Mouse (Mus musculus) retina, adult 2 months (tissue): ENCODE results near the gene P2rx5.

Experiments used
- DNase-seq: peaks from one replicate; pipeline ENCODE4 v3.0.0-alpha.2; 2012; ENCODE audit warnings: low read depth, low spot score

P2rx5 gene

DNA sequence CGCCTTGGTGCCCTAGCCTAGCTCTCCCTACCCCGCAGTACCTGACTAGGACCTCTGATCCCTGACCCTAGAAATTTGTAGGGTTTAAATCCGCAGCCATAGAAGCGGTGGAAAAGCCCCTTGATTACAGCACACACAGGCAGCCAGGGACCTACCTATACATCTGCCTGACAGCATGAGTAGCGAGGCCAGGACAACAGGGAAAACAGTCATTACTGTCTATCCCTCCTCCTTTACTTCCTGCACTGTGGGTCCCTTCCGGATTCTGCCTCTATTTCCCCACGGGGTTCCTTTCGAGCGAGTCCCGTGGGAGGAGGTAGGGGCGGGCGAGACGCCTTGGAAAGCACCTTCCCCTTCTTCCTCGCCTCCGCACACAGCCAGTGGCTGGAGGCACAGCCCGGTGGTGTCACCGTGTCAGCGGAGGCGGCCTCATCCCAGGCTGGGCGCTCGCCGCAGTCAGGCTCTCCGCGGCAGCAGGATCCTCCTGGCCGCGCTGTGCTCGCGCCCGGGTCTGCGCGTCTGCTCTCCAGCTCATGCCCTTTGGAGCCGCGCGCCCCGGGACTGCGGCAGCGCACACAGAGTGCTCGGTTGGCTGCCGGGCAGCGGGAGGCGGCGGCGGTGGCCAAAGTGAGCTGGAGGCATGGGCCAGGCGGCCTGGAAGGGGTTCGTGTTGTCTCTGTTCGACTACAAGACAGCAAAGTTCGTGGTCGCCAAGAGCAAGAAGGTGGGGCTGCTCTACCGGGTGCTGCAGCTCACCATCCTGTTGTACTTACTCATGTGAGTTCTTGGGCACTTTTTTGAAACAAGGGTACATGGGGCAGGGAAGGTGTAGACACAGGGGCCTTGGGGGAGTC is at the start of gene P2rx5:
Gene P2rx5, plus strand, starts transcription at position 465 of the 854 bp plus-strand sequence.
- DNase-seq = no peak

DNA sequence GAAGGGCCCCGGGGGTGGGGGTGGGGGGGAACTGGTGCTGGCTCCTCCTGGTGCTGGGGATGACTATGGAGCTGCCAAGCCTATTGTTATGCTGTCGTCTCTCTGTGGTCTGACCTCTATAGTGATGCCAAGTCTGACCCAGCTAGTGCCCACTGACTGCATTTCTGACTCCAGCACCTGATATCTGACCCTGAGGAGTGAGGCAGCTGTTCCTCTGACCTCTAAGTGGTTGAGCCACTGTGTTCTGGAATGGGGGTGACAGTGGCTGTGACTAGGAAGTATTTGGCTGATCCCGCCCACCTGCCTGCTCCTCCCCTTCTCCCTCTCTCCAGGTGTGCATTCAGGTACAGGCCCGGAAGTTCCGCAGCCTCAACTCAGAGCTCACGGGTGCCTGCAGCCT is 48.8 kb upstream of the P2rx5 start:
- no peak for DNase-seq

DNA sequence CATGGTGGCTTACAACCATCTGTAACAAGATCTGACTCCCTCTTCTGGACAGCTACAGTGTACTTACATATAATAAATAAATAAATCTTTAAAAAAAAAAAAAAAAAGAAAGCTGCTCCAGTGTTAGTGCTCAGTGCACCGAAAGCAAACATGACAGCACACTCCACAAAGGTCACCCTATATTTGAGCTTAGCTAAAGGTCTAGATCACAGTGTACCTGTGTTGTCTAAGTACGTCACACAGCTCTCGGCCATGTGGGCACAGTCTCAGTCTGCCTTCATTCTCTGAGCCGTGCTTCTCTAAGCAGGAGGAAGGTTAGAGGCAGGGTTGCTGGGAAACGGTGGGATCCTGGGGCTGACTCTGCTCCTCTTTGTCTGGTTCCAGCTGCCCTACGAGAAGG is 33.7 kb upstream of the P2rx5 start:
- DNase-seq = no peak

- DNase-seq = no peak
These were observed 29.2 kb upstream of the P2rx5 start for GRCm38 (mm10) chr11:73131020-73131419.

DNA sequence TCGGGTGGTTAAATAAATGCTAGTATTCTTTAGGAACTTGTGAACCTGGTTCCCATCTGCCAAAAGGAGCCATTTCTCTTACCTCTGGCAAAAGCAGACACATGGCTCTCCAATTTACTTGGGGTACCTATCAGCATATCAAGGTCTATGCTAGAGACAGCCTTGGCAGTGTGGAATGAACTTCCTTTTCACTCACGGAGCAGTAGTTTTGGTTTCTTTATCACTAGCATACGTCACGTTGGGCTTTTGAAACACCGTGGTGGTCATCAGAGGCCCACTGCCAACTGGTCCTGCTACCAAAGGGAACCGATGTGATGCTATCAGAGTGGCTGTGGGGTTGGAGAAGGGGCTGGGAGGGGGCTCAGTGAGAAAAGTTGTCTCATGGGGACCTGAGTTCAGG is 27.2 kb upstream of the P2rx5 start:
- no peak for DNase-seq

DNA sequence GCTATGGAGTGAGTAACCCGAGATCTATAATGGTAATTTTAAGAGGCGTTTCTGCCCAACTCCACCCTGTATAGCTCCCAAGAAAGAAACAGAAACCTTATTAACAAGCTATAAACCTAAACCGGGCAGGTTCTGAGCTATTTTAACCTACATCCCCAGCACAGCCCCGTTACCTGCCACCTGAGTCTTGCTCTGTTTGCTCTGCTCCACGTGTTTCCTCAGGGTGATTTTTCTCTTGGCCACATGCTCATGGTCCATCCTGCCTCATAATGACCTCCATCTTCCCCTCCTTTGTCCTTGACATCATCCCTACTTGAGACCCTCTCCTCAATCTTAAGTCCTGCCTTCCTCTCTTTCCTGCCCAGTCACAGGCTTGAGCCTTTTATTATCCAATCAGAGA is 26.0 kb upstream of the P2rx5 start:
- no peak for DNase-seq

DNA sequence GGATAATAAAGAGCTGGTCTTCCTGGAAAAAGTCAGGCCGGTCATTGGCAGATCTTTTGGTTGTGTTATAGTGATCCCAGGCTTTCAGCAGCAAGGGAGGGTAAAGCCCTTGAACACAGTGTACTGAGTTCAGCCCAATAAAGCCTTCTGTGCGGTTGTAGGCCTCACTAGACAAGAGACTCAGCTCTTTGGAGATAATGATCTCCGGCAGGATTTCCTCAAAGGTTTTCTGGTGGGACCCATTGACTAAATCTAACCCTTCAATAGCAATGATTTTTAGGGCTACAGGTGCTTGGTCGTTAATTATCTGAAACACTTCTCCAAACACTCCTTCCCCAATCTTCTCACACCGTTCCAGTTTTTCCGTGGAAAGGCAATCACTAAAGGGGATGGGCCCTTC is 23.6 kb upstream of the P2rx5 start:
- DNase-seq = no peak

- no peak for DNase-seq
These were observed 23.1 kb upstream of the P2rx5 start for GRCm38 (mm10) chr11:73137116-73137515.

DNA sequence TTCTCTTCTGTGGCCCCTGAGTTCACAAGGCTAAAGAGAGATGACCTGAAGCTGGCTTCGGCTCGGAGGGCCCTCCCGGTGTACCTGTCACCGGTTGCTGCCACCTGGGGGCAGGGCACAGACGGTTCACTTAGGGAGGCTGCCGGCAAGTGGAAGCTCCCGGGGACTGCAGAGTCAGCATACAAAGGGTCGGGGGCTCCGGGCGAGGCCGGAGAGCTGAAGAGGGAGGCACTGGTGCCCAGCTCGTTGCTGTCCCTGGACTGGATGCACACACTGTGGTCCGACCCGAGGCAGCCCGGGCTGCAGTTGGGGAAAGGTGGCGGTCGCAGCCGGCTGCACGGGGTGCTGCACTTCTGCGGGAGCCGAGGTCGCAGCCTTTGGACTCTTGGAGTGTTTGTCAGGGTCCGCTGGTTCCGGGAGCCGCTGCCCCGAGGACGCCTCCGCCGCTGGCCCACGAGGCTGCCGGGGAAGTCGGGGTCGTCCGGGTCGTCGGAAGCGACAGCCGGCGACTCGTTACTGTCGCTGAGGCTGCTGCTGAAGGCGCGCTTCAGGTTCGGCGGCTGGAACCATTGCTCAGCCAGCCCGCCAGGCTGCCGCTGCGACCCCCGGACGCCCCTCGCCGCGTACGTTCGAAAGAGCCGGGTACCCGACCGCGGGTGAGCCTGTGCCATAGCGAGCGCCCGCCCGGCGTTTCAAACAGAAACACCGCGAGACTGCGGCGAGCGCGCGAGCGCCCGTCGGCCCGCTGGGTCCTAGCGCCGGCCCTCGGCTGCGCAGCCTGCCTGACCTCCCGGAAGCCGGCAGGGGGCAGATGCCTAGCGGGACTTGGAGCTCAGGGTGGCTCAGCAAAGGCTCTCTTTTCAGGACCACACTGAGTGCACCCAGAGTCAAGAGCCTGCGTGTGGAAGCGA is 22.4 kb upstream of the P2rx5 start, which contains the start of gene Haspin:
Gene Haspin, minus strand, starts transcription at position 704 of the 911 bp plus-strand sequence.
- peak; percentile 73 for DNase-seq

- no peak for DNase-seq
These were observed 15.9 kb upstream of the P2rx5 start for GRCm38 (mm10) chr11:73144261-73144681.

- no peak for DNase-seq
These were observed 13.9 kb upstream of the P2rx5 start for GRCm38 (mm10) chr11:73146026-73146974.

- DNase-seq = no peak
These were observed 13.3 kb upstream of the P2rx5 start for GRCm38 (mm10) chr11:73146975-73147365.

DNA sequence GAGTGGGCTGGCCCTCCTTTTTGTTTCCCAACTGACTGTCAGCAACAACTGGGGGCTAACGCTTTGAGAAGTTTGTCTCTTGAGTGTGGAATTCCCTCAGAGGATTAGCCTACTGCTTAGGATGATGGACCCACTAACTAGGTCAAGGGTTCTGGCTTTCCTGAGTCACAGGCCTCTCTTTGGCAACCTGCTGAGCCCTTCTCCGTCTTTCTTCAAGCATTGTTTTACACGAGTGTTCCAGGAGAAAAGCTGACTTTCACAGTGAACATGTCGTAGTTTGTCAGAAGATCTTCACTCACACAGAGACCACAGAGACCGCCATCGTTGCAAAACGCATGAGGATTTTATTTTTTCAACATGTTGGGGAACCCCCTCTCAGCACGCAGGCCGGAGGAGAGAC is 12.0 kb upstream of the P2rx5 start:
- DNase-seq = no peak

DNA sequence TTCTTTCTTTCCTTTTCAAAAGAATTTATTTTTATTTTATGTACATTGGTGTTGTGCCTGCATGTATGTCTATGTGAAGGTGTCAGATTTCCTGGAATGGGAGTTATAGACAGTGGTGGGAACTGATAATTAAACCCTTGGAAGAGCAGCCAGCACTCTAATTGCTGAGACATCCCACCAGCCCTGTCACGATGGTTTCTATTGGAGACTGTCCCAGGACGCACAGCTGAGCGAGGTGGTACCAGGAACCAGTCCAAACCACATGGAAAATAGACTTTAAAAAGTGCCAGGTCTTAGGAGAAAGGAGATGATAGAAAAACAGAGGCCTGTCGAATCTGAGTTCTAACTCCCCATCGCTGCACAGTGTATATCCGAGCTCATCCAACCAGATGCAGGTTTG is 5.2 kb upstream of the P2rx5 start:
- DNase-seq = no peak

DNA sequence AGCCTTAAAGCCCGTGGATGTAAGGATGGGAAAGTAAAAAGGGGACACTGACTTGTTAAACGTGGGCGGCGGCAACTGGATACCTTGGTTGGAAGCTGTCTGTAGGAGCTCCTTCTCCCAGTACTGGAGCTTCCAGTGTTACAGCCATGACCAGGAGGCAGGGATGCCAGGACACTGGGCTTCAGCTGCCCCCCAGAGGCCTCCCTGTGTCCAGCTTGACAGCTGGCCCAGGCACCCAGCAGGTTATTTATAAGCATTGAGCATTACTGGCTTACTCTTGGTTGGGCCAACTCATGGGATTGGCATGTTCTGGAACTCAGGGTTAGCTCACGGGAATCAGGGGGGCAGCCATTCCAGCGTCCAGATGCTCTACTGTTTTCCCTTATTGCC is 585 bp downstream of the P2rx5 start:
- peak; percentile 26 for DNase-seq

- DNase-seq = no peak
These were observed 1.4 kb downstream of the P2rx5 start for GRCm38 (mm10) chr11:73161616-73162015.

GRCm38 (mm10) chr11:73162284-73162683 is 2.1 kb downstream of the P2rx5 start:
- no peak for DNase-seq

DNA sequence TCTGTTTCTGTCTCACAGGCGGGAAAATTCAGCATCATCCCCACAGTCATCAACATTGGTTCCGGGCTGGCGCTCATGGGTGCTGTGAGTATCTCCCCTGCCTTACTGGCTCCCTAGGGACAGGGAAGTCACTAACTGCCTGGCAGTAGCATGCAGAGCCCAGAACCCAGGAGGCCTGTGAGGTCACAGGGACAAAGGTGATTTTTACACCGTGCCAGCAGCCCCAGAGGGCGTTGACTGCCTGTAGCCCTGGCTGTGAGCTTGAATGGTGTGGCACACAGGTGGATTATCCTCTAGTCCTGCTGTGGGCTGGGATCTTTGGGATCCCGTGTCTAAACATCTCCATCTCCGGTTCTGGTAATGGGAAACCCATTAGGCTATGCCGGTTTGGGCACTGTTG is 7.8 kb downstream of the P2rx5 start:
- no peak for DNase-seq

- no peak for DNase-seq
These were observed 8.4 kb downstream of the P2rx5 start for GRCm38 (mm10) chr11:73168576-73168975.

DNA sequence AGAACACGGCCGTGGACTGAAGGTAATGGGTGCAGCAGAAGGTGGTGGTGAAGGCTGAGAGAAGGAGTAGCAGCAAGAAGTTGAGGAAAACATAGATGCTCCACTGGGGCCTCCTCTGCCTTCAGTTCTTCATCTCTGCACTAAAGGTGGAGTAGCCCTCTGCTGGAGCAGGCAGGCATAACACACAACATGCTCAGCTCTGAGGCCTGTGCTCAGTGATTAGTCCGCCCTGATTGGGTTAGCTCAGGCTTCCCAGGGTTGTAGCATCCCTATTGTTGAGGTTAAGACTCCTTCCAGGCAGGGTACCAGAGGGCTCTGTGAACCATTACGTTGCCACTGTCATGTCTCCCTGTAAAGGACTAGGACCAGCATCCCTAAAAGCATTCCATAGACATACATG is 9.0 kb downstream of the P2rx5 start:
- DNase-seq = no peak

GRCm38 (mm10) chr11:73172186-73172585 is 12.0 kb downstream of the P2rx5 start:
- DNase-seq = no peak
